Mouse (Mus musculus) duodenum, adult 2 months (tissue): ENCODE data around the gene Morc2a. TPM values are rescaled to one million over a fixed set of nuclear protein-coding genes. Genes with fewer than 3 reads are reported as not detected.

Source experiments
- polyA plus RNA-seq: library from polyadenylated mRNA; depleted of rRNA; stranded (reverse); fragments of >200 nt; gene quantifications from 2 replicates; pipeline ENCODE4 v1.2.3, GENCODE M21; 2012; ENCODE audit warnings: low replicate concordance; rRNA removed

Morc2a gene
- polyA plus RNA-seq, result 1.7 and 2.8 TPM in 2 replicates

GRCm38 (mm10) chr11:3648964-3649841 is at the start of gene Morc2a:
Gene Morc2a, plus strand, starts transcription at chr11:3649191.

Other genes starting within 250 kb of the Morc2a start
- 44.2 and 68.7 TPM in 2 replicates for gene Limk2, start 240.0 kb upstream of the Morc2a start, polyA plus RNA-seq
- 27.5 and 28.0 TPM in 2 replicates for gene Rnf185, start 196.8 kb upstream of the Morc2a start, polyA plus RNA-seq
- 0.40 and 0.54 TPM in 2 replicates for gene Pla2g3, start 160.9 kb upstream of the Morc2a start, polyA plus RNA-seq
- 20.9 and 23.9 TPM in 2 replicates for gene Inpp5j, start 144.4 kb upstream of the Morc2a start, polyA plus RNA-seq
- gene Selenom, start 134.5 kb upstream of the Morc2a start, polyA plus RNA-seq, result 139 and 181 TPM in 2 replicates
- 46.1 and 64.2 TPM in 2 replicates for gene Smtn, start 108.6 kb upstream of the Morc2a start, polyA plus RNA-seq
- 0.16 and 0.30 TPM in 2 replicates for gene Osbp2, start 214.7 kb downstream of the Morc2a start, polyA plus RNA-seq
- 0.09 and 0.27 TPM in 2 replicates for gene 4921536K21Rik, start 245.9 kb downstream of the Morc2a start, polyA plus RNA-seq
- gene Dusp18, start 246.0 kb downstream of the Morc2a start, polyA plus RNA-seq, result 1.5 and 2.1 TPM in 2 replicates